Mouse (Mus musculus) heart, postnatal 25 days (tissue): ENCODE measurements around the gene Btbd9. TPM values are rescaled to one million over a fixed set of nuclear protein-coding genes. Genes with fewer than 3 reads are reported as not detected.
"Not testable (repeated sequence)": the region's sequence is repeated elsewhere in the genome, so short reads cannot be mapped to it uniquely, and the experiment has no call there.

Experiments used
- DNase-seq: peaks from one replicate; pipeline ENCODE4 v3.0.0; 2022; ENCODE audit warnings: low spot score
- intact Hi-C: fragments of 180-260 bp; cut with DNase I; formaldehyde crosslinking; loops from one replicate; pipeline ENCODE4 v1.15.1; 2025
- total RNA-seq, 2 experiments: library from RNA; stranded (reverse); gene quantifications; 2 replicates each; pipeline ENCODE4 v1.2.3; 2021

Gene Btbd9
- 10 to 100 TPM; 17.9 to 20.5 TPM for total RNA-seq

GRCm38 (mm10) chr17:30575941-30576773 lies at the start of gene Btbd9:
Gene Btbd9 (minus strand): TSS chr17:30576488.
- intact Hi-C loops: loop anchor here (2.0 kb wide), 1 partner anchor 35 kb away; no protein-coding TSS in a partner anchor
- DNase-seq: peak; percentile 92

GRCm38 (mm10) chr17:30624132-30624531 lies 47.8 kb upstream of the Btbd9 start, which contains the start of gene Dnah8:
Gene Dnah8 (plus strand): TSS chr17:30624354.
- DNase-seq, intact Hi-C loops: not testable (repeated sequence)

- no peak for DNase-seq
- intact Hi-C loops: no loop called here
Observed at GRCm38 (mm10) chr17:30623200-30623599, 46.9 kb upstream of the Btbd9 start.

- intact Hi-C loops: no loop called here
- no peak for DNase-seq
Observed at GRCm38 (mm10) chr17:30621450-30621849, 45.2 kb upstream of the Btbd9 start.

- no peak for DNase-seq
- intact Hi-C loops: no loop called here
Observed at GRCm38 (mm10) chr17:30620548-30620947, 44.3 kb upstream of the Btbd9 start.

GRCm38 (mm10) chr17:30619153-30619552 lies 42.9 kb upstream of the Btbd9 start:
- intact Hi-C loops: no loop called here
- no peak for DNase-seq

- no peak for DNase-seq
- intact Hi-C loops: no loop called here
Observed at GRCm38 (mm10) chr17:30618136-30618891, 42.0 kb upstream of the Btbd9 start.

- intact Hi-C loops: no loop called here
- DNase-seq: no peak
Observed at GRCm38 (mm10) chr17:30616203-30616602, 39.9 kb upstream of the Btbd9 start.

- no peak for DNase-seq
- intact Hi-C loops: no loop called here
Observed at GRCm38 (mm10) chr17:30613350-30613749, 37.1 kb upstream of the Btbd9 start.

GRCm38 (mm10) chr17:30612075-30612859 lies 36.0 kb upstream of the Btbd9 start:
- peak; percentile 100 for DNase-seq
- intact Hi-C loops: no loop called here

- no peak for DNase-seq
- intact Hi-C loops: loop anchor here (2.0 kb wide), 1 partner anchor 35 kb away; the partner anchor contains the start of gene Btbd9
Observed at GRCm38 (mm10) chr17:30611221-30612074, 35.2 kb upstream of the Btbd9 start.

GRCm38 (mm10) chr17:30610739-30611138 lies 34.5 kb upstream of the Btbd9 start:
- no peak for DNase-seq
- intact Hi-C loops: loop anchor here (2.0 kb wide), 1 partner anchor 34 kb away; the partner anchor contains the start of gene Btbd9

- no peak for DNase-seq
- intact Hi-C loops: loop anchor here (2.0 kb wide), 1 partner anchor 33 kb away; the partner anchor contains the start of gene Btbd9
Observed at GRCm38 (mm10) chr17:30609980-30610307, 33.7 kb upstream of the Btbd9 start.

- intact Hi-C loops: no loop called here
- DNase-seq: no peak
Observed at GRCm38 (mm10) chr17:30609305-30609979, 33.2 kb upstream of the Btbd9 start.

- DNase-seq: no peak
- intact Hi-C loops: no loop called here
Observed at GRCm38 (mm10) chr17:30607909-30608495, 31.7 kb upstream of the Btbd9 start.

- intact Hi-C loops: no loop called here
- no peak for DNase-seq
Observed at GRCm38 (mm10) chr17:30607330-30607729, 31.0 kb upstream of the Btbd9 start.

GRCm38 (mm10) chr17:30606634-30607081 lies 30.4 kb upstream of the Btbd9 start:
- intact Hi-C loops: no loop called here
- DNase-seq: no peak

GRCm38 (mm10) chr17:30606206-30606605 lies 29.9 kb upstream of the Btbd9 start:
- intact Hi-C loops: no loop called here
- no peak for DNase-seq
